Mouse (Mus musculus): Measurements from ENCODE around the gene Zfp84.

Zfp84 gene

GRCm38 (mm10) chr7:29815910-29816429, 47.6 kb downstream of the Zfp84 start, which contains the start of gene Zfp790:
Gene Zfp790, plus strand, starts transcription at chr7:29816114.
- peak; percentile 88 for DNase-seq (ENCODE audit: extremely low spot score)

- peak; percentile 81 for DNase-seq (ENCODE audit: extremely low spot score)
Measured at GRCm38 (mm10) chr7:29818619-29819254, 50.4 kb downstream of the Zfp84 start.

DNA sequence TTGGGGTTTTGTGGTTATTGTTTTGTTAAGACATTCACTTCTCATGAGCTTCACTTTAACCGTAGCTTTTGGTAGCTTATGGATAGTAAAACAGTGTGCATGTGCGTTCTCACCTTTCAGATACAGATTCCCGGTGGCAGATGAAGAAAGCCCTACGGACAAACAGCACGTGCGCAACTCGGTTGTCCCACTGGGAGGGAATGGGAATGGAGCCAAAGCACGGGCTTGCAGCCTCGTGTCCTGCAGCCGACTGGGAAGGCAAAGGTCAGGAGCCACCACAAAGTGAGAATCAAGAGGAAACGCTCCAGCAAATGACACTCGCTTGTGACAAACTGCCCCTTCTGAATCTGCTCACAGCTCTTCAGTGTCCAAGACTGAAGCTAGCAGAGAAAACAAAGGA, 59.6 kb downstream of the Zfp84 start:
- DNase-seq (ENCODE audit: extremely low spot score) = no peak

Data from embryo, embryonic 9.5 days (tissue).